Mouse (Mus musculus): ENCODE measurements around the gene Chst3. TPM values are rescaled to one million over a fixed set of nuclear protein-coding genes. Genes with fewer than 3 reads are reported as not detected.
"Not testable (repeated sequence)": the region's sequence is repeated elsewhere in the genome, so short reads cannot be mapped to it uniquely, and the experiment has no call there.

Chst3 gene
- polyA plus RNA-seq, 1 experiment from 2014 or later = 0.48 TPM

DNA sequence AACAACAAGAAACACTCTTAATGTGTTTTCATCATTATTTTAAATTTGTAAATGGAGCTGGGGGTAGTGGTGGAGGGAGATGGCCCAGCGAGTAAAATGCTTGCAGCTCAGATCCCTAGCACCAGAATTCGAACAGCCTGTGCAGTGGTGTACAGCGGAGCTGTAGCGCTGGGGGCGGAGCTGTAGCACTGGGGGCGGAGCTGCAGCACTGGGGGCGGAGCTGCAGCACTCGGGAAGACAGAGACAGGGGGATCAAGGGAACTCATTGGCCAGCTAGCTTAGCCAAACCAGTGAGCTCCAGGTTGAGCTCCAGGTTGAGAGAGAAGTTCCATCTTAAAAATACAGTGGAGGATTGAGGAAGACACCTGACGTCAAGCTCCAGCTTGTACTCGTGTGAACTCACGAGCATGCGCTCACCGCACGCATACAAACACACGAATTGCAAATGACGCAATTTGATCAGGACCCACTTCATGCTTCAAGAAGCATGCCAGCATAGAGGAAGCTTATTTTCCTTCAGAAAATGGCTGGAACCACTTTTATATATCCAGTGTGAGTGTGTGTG lies 38.3 kb upstream of the Chst3 start:
- no peak overlapping the region for H3K4me3 ChIP-seq (ENCODE audit: low read depth, low read length)
- peak; percentile 57 for ATAC-seq (replicated peaks; ENCODE audit: low FRiP score)

DNA sequence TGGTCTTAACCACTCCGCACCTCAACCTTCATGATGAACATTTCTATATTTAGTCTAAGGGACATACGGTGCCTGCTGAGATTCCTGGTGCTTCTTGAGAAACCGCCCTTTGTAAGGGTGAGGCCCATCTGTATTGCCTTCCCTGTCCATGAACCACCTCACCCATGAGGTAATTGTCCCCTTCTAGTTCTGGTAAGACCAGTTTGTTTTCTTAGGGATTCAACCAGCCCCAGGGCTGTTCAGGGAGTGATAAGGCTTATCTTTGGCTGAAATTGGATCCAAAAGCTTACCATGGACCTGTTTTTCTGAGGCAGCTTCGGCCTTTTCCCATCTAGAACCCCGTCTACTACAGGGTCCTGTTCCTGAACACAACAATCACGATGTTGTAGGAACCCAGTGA lies 37.0 kb upstream of the Chst3 start:
- WGBS = 56% methylated on average over 6 of the region's 6 CpGs
- Histone ChIP-seq H3K9me3 (ENCODE audit: control insufficient read depth, low read length) (no peaks in the 10 kb centered on the region), H3K4me1 (replicated peaks; ENCODE audit: control insufficient read depth, insufficient read depth, low read length) (peaks cover 17% of the 10 kb centered on the region), H3K4me2 (no peak overlapping the region), H3K36me3 (ENCODE audit: control insufficient read depth, insufficient read depth, low read length) (no peaks in the 10 kb centered on the region), H3K27me3 (replicated peaks; ENCODE audit: control insufficient read depth, insufficient read depth, low read length) (no peaks in the 10 kb centered on the region), H3K27ac (ENCODE audit: low read depth, low read length) (no peak overlapping the region), H3K9ac (ENCODE audit: low read depth, low read length) (no peak overlapping the region), H3K4me3 (ENCODE audit: low read depth, low read length) (no peak overlapping the region)
- peak; percentile 66; the same call in 1 of the 2 replicates for ATAC-seq (replicated peaks; ENCODE audit: low FRiP score)
- no peak for DNase-seq (ENCODE audit: low spot score)

More for the DNA sequence above, 38.3 kb upstream of the Chst3 start:
- 52% methylated on average over 16 of the region's 16 CpGs for WGBS
- no peaks in the 10 kb centered on the region for H3K36me3 ChIP-seq (ENCODE audit: control insufficient read depth, insufficient read depth, low read length)
- no peak overlapping the region for H3K9ac ChIP-seq (ENCODE audit: low read depth, low read length)
- peak overlapping the region; percentile 20; the same call in 1 of the 2 replicates for H3K4me2 ChIP-seq
- H3K27me3 ChIP-seq (replicated peaks; ENCODE audit: control insufficient read depth, insufficient read depth, low read length) = no peaks in the 10 kb centered on the region
- no peak for DNase-seq (ENCODE audit: low spot score)
- H3K4me1 ChIP-seq (replicated peaks; ENCODE audit: control insufficient read depth, insufficient read depth, low read length) = peaks cover 17% of the 10 kb centered on the region
- no peak overlapping the region for H3K27ac ChIP-seq (ENCODE audit: low read depth, low read length)
- no peaks in the 10 kb centered on the region for H3K9me3 ChIP-seq (ENCODE audit: control insufficient read depth, low read length)

DNA sequence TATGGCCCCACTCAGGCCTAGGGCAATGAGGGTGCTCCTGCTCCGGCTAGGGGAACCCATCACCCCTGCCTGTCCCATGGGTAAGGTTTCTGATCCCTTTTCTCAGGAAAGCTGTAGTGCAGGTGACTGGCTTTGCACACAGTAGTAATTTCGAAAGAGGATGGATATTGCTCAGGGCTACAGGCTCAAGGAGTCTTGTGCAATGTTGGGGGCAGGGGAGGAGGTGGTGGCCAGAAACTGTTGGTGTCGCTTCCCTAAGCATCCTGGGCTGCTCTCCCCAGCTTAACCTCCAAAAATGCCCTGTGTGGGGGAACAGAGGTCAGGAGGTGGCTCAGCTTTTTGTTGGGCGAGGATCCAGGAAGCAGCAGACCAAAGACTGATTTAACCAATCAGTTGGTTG lies 33.5 kb upstream of the Chst3 start:
- Histone ChIP-seq H3K4me2 (no peak overlapping the region), H3K9ac (ENCODE audit: low read depth, low read length) (no peak overlapping the region), H3K27me3 (replicated peaks; ENCODE audit: control insufficient read depth, insufficient read depth, low read length) (no peaks in the 10 kb centered on the region), H3K36me3 (ENCODE audit: control insufficient read depth, insufficient read depth, low read length) (no peaks in the 10 kb centered on the region), H3K4me1 (replicated peaks; ENCODE audit: control insufficient read depth, insufficient read depth, low read length) (peaks cover 17% of the 10 kb centered on the region), H3K9me3 (ENCODE audit: control insufficient read depth, low read length) (no peaks in the 10 kb centered on the region), H3K4me3 (ENCODE audit: low read depth, low read length) (no peak overlapping the region), H3K27ac (ENCODE audit: low read depth, low read length) (no peak overlapping the region)
- DNase-seq (ENCODE audit: low spot score) (no peak), ATAC-seq (replicated peaks; ENCODE audit: low FRiP score) (no peak)
- WGBS = 52% methylated on average over 4 of the region's 4 CpGs

DNA sequence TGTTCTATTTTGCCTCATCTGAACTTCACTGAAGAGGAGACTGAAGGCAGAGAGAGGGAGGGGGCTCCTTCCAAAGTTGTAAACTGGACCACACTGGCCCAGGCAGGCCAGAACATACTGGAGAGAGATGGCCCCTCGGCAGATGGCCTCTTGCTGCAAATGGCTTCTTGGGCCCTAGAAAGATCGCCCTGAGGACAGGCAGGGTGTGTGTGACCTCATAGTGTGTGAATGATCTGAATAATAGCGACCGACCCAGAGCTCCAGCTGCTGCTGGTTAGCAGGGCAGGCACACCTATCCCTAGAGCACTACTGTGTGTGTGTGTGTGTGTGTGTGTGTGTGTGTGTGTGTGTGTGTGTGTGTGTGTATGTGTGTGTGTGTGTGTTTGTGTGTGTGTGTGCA lies 33.1 kb upstream of the Chst3 start:
- ATAC-seq (replicated peaks; ENCODE audit: low FRiP score) = no peak

DNA sequence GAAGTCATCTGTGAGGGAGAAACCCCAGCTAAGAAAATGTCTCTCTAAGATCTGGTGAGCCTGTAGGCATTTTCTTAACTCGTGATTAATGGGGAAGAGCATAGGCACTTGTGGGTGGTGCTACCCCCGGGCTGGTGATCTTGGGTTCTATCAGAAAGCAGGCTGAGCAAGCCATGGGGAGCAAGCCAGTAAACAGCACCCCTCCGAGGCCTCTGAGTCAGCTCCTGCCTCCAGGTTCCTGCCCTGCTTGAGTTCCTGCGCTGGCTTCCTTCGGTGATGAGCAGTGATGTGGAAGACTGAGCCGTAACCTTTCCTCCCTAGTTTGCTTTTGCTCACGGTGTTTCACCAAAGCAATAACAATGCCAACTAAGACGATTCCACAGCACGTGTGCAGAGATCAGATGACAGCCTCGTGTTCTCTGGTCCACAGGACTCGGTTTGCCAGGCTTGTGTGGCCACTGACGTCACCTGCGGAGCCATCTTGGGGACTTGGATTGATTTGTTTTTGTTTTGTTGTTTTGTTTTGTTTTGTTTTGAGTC lies 31.4 kb upstream of the Chst3 start:
- Histone ChIP-seq H3K9ac (ENCODE audit: low read depth, low read length) (no peak overlapping the region), H3K4me3 (ENCODE audit: low read depth, low read length) (no peak overlapping the region), H3K4me2 (no peak overlapping the region), H3K9me3 (ENCODE audit: control insufficient read depth, low read length) (no peaks in the 10 kb centered on the region), H3K36me3 (ENCODE audit: control insufficient read depth, insufficient read depth, low read length) (no peaks in the 10 kb centered on the region), H3K4me1 (replicated peaks; ENCODE audit: control insufficient read depth, insufficient read depth, low read length) (peaks cover 5% of the 10 kb centered on the region), H3K27ac (ENCODE audit: low read depth, low read length) (no peak overlapping the region), H3K27me3 (replicated peaks; ENCODE audit: control insufficient read depth, insufficient read depth, low read length) (no peaks in the 10 kb centered on the region)
- ATAC-seq (replicated peaks; ENCODE audit: low FRiP score) (no peak), DNase-seq (ENCODE audit: low spot score) (no peak)
- 81% methylated on average over 13 of the region's 13 CpGs for WGBS

More for the DNA sequence above, 33.1 kb upstream of the Chst3 start:
- Histone ChIP-seq H3K9me3 (ENCODE audit: control insufficient read depth, low read length) (no peaks in the 10 kb centered on the region), H3K27ac (ENCODE audit: low read depth, low read length) (no peak overlapping the region), H3K27me3 (replicated peaks; ENCODE audit: control insufficient read depth, insufficient read depth, low read length) (no peaks in the 10 kb centered on the region), H3K36me3 (ENCODE audit: control insufficient read depth, insufficient read depth, low read length) (no peaks in the 10 kb centered on the region), H3K4me3 (ENCODE audit: low read depth, low read length) (no peak overlapping the region), H3K4me2 (no peak overlapping the region), H3K9ac (ENCODE audit: low read depth, low read length) (no peak overlapping the region), H3K4me1 (replicated peaks; ENCODE audit: control insufficient read depth, insufficient read depth, low read length) (peaks cover 16% of the 10 kb centered on the region)
- 72% methylated on average over 4 of the region's 4 CpGs for WGBS
- DNase-seq (ENCODE audit: low spot score) = no peak

DNA sequence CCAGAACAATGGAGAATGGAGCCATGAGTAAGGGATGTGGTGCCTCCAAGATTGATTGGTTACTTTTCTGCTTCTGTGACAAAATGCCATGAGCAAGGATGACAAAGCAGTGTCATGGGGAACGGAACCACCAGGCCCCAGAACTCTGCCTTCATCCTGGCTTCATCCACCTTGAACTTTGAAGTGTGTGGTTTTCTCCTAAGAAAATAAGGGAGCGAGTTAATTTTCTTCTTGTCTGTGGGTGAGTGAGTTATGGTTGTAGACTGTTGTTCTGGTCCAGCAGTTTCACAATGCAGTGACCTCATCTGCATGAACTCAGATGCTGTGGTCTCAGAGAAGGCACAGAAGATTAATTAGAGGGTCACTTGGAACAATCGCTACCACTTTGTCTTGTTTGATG lies 29.3 kb upstream of the Chst3 start:
- not testable (repeated sequence) for ATAC-seq (replicated peaks; ENCODE audit: low FRiP score); H3K9me3 ChIP-seq (ENCODE audit: control insufficient read depth, low read length); DNase-seq (ENCODE audit: low spot score); H3K4me1 ChIP-seq (replicated peaks; ENCODE audit: control insufficient read depth, insufficient read depth, low read length); H3K36me3 ChIP-seq (ENCODE audit: control insufficient read depth, insufficient read depth, low read length); H3K4me2 ChIP-seq; H3K9ac ChIP-seq (ENCODE audit: low read depth, low read length); H3K4me3 ChIP-seq (ENCODE audit: low read depth, low read length); H3K27ac ChIP-seq (ENCODE audit: low read depth, low read length); H3K27me3 ChIP-seq (replicated peaks; ENCODE audit: control insufficient read depth, insufficient read depth, low read length)
- WGBS = 76% methylated on average over 3 of the region's 3 CpGs

DNA sequence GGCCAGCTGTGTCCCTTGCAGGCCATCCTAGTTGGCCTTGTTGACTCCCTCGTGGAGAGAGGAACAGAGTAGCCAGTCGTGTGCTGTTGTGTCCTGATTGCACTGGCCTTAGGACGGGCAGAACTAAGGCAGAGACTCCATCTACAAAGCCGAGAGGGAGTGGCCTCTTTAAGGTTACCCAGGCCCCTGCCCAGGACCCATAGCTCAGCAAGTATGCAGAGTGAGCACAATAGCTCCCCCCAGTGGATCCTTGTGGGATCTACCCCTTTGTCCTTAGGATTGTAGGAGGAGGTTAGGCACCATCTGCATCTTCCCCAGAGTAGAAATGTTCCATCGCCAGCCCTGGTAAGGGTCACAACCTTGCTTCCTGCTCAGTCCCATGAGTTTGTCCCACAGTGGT lies 27.5 kb upstream of the Chst3 start:
- Histone ChIP-seq H3K27ac (ENCODE audit: low read depth, low read length) (no peak overlapping the region), H3K36me3 (ENCODE audit: control insufficient read depth, insufficient read depth, low read length) (no peaks in the 10 kb centered on the region), H3K9ac (ENCODE audit: low read depth, low read length) (no peak overlapping the region), H3K4me2 (no peak overlapping the region), H3K27me3 (replicated peaks; ENCODE audit: control insufficient read depth, insufficient read depth, low read length) (no peaks in the 10 kb centered on the region), H3K4me3 (ENCODE audit: low read depth, low read length) (no peak overlapping the region), H3K4me1 (replicated peaks; ENCODE audit: control insufficient read depth, insufficient read depth, low read length) (no peaks in the 10 kb centered on the region), H3K9me3 (ENCODE audit: control insufficient read depth, low read length) (no peaks in the 10 kb centered on the region)
- WGBS = 34% methylated on average over 5 of the region's 5 CpGs
- no peak for ATAC-seq (replicated peaks; ENCODE audit: low FRiP score)
- no peak for DNase-seq (ENCODE audit: low spot score)

DNA sequence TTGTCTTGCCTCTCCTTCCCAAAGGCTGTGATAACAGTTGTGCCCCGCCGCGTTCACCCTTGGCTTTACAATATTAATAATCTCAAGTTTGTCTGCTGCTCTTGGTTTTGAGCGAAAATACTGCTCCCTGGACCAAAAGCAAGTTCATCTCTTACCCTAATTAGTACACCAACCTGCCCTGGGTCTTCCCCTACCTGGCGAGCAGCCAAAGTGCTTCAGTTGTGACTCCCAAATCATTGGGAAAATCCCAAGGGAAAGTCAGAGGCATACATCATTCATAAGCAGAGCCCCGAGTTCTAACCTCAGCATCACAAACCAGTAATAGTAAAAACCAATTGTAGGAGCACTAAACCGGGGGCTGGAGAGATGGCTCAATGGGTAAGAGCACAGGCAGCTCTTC lies 26.6 kb upstream of the Chst3 start:
- 74% methylated on average over 7 of the region's 7 CpGs for WGBS
- no peak for ATAC-seq (replicated peaks; ENCODE audit: low FRiP score)

DNA sequence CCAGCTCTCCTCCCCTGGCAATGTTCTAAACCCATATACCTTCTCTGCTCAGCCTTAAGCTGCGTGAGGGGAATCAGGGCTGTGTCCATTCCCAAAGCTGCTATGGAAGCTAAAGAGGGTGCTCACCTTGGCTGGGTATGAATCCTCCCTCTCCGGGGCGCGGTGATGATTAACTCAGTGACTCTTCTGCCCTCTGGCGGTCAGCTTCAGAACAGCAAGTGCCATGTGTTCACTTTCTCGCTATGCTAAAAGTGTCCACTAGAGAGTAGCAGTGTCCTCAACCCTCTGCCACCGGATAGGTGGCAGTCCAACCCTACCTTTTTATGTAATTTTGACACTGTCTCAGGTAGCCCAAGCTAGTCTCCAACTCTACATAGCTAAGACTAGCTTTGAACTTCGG lies 26.0 kb upstream of the Chst3 start:
- no peak overlapping the region for H3K4me3 ChIP-seq (ENCODE audit: low read depth, low read length)
- whole genome bisulfite sequencing = 3% methylated on average over 8 of the region's 8 CpGs
- H3K4me2 ChIP-seq = no peak overlapping the region
- H3K9ac ChIP-seq (ENCODE audit: low read depth, low read length) = no peak overlapping the region
- peak; percentile 36 for ATAC-seq (replicated peaks; ENCODE audit: low FRiP score)
- H3K27me3 ChIP-seq (replicated peaks; ENCODE audit: control insufficient read depth, insufficient read depth, low read length) = no peaks in the 10 kb centered on the region
- H3K9me3 ChIP-seq (ENCODE audit: control insufficient read depth, low read length) = no peaks in the 10 kb centered on the region
- no peak overlapping the region for H3K27ac ChIP-seq (ENCODE audit: low read depth, low read length)
- H3K4me1 ChIP-seq (replicated peaks; ENCODE audit: control insufficient read depth, insufficient read depth, low read length) = no peaks in the 10 kb centered on the region
- peak; percentile 82 for DNase-seq (ENCODE audit: low spot score)
- no peaks in the 10 kb centered on the region for H3K36me3 ChIP-seq (ENCODE audit: control insufficient read depth, insufficient read depth, low read length)

More for the DNA sequence above, 26.6 kb upstream of the Chst3 start:
- Histone ChIP-seq H3K4me1 (replicated peaks; ENCODE audit: control insufficient read depth, insufficient read depth, low read length) (no peaks in the 10 kb centered on the region), H3K4me3 (ENCODE audit: low read depth, low read length) (no peak overlapping the region), H3K9me3 (ENCODE audit: control insufficient read depth, low read length) (no peaks in the 10 kb centered on the region), H3K27me3 (replicated peaks; ENCODE audit: control insufficient read depth, insufficient read depth, low read length) (no peaks in the 10 kb centered on the region), H3K36me3 (ENCODE audit: control insufficient read depth, insufficient read depth, low read length) (no peaks in the 10 kb centered on the region), H3K27ac (ENCODE audit: low read depth, low read length) (no peak overlapping the region), H3K4me2 (no peak overlapping the region), H3K9ac (ENCODE audit: low read depth, low read length) (no peak overlapping the region)
- DNase-seq (ENCODE audit: low spot score) = no peak
